Mouse (Mus musculus): ENCODE data around the gene Lrrc17. TPM values are rescaled to one million over a fixed set of nuclear protein-coding genes. Genes with fewer than 3 reads are reported as not detected.

Gene Lrrc17
- polyA plus RNA-seq, 1 experiment from 2014 or later, result 17.9 TPM

DNA sequence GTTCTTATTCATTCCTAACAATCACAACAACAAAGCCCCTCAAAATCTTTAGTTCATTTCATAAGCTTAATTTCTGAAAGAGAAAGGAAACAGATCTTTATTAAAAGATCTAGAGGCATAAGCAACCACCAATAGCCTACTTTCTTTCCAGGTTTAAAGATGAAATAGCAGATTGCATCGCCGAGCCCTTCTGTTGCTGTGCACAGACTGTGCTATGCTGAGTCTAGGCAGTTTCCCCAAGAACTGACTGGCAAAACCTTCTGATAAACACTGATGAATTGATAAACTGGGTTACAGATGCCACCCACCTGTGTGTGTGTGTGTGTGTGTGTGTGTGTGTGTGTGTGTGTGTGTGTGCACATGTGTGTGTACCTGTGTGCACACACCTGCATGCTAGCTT, 42.4 kb upstream of the Lrrc17 start:
- Histone ChIP-seq H3K4me3 (ENCODE audit: control insufficient read depth in 1 of 2, insufficient read depth in 1 of 2, low read depth in 1 of 2, low read length in 2 of 2) (no peak overlapping the region), H3K36me3 (ENCODE audit: control insufficient read depth, insufficient read depth, low read length) (no peaks in the 10 kb centered on the region), H3K9me3 (ENCODE audit: control insufficient read depth, low read length) (no peaks in the 10 kb centered on the region), H3K9ac (ENCODE audit: low read length) (no peak overlapping the region), H3K27me3 (ENCODE audit: control insufficient read depth, insufficient read depth, low read length) (no peaks in the 10 kb centered on the region), H3K4me2 (ENCODE audit: low read length) (no peak overlapping the region), H3K27ac (replicated peaks in 1 of 2; ENCODE audit: control insufficient read depth in 1 of 2, insufficient read depth in 1 of 2, low read depth in 2 of 2, low read length in 2 of 2) (no peak overlapping the region), H3K4me1 (ENCODE audit: control insufficient read depth in 2 of 2, insufficient read depth in 2 of 2, low read length in 2 of 2) (peaks cover 4 to 11% of the 10 kb centered on the region in 2 experiments)
- WGBS, result 94% methylated on average over 2 of the region's 2 CpGs
- ATAC-seq (ENCODE audit: insufficient number of reproducible peaks, insufficient read depth, low FRiP score, low read depth), result no peak

DNA sequence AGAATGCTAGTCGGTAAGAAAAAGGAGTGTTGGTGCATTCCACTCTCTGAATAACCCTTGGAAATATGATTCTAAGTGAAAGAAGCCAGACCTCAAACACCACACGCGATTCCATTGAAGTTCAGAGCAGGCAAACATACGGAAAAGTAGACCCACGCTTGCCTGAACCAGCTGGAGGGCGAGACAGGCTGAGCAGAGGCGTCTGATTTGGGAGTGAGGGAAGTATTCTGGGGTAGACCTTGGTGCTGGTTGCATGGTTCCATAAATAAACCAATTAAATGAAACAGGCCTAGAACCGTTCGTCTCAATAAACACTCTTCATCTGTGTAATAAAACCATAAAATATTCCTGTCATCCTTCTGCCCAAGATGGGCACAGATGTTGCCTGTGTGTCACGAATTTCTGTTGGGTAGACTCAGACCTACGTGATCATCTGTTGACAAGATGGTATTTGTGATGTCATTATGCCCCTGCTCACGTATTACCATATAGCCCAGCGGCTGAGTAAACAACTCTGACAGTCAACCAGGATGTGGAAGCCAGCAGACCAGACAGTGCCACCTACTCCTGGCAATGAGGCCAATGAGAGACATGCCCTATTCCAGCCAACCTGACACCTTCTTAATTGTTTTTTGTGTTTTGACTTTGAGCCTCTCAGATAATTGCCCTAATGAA, 40.3 kb upstream of the Lrrc17 start:
- WGBS, result 78% methylated on average over 13 of the region's 13 CpGs
- Histone ChIP-seq H3K27me3 (ENCODE audit: control insufficient read depth, insufficient read depth, low read length) (no peaks in the 10 kb centered on the region), H3K9me3 (ENCODE audit: control insufficient read depth, low read length) (no peaks in the 10 kb centered on the region), H3K9ac (ENCODE audit: low read length) (no peak overlapping the region), H3K27ac (replicated peaks in 1 of 2; ENCODE audit: control insufficient read depth in 1 of 2, insufficient read depth in 1 of 2, low read depth in 2 of 2, low read length in 2 of 2) (no peak overlapping the region), H3K4me3 (ENCODE audit: control insufficient read depth in 1 of 2, insufficient read depth in 1 of 2, low read depth in 1 of 2, low read length in 2 of 2) (no peak overlapping the region), H3K4me1 (ENCODE audit: control insufficient read depth in 2 of 2, insufficient read depth in 2 of 2, low read length in 2 of 2) (no peaks in the 10 kb centered on the region), H3K36me3 (ENCODE audit: control insufficient read depth, insufficient read depth, low read length) (no peaks in the 10 kb centered on the region), H3K4me2 (ENCODE audit: low read length) (no peak overlapping the region)
- ATAC-seq (ENCODE audit: insufficient number of reproducible peaks, insufficient read depth, low FRiP score, low read depth), result no peak

DNA sequence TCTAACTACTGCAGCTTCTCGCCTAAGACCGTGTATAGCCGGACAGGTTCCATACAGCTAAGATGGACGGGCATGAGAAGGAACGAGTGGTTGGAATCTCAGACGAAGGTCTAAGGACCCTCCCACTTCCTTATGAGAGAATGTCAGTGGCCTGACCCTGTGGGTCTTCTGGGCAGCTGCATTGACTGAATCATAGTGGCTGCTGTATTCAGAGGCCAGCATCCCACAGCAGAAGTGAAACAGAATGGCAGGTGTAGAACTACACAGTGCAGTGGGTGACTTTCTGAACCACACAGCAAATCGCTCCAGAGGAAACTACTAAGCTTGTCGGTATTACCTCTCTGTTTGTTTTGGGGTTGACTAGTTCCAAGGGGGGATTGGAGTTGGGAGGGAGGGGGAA, 38.2 kb upstream of the Lrrc17 start:
- H3K9ac ChIP-seq (ENCODE audit: low read length), result no peak overlapping the region
- no peak overlapping the region for H3K27ac ChIP-seq (replicated peaks in 1 of 2; ENCODE audit: control insufficient read depth in 1 of 2, insufficient read depth in 1 of 2, low read depth in 2 of 2, low read length in 2 of 2)
- H3K36me3 ChIP-seq (ENCODE audit: control insufficient read depth, insufficient read depth, low read length), result no peaks in the 10 kb centered on the region
- no peak overlapping the region for H3K4me3 ChIP-seq (ENCODE audit: control insufficient read depth in 1 of 2, insufficient read depth in 1 of 2, low read depth in 1 of 2, low read length in 2 of 2)
- H3K27me3 ChIP-seq (ENCODE audit: control insufficient read depth, insufficient read depth, low read length), result no peaks in the 10 kb centered on the region
- H3K9me3 ChIP-seq (ENCODE audit: control insufficient read depth, low read length), result no peaks in the 10 kb centered on the region
- no peak for ATAC-seq (ENCODE audit: insufficient number of reproducible peaks, insufficient read depth, low FRiP score, low read depth)
- 79% methylated on average over 8 of the region's 8 CpGs for WGBS
- H3K4me1 ChIP-seq (ENCODE audit: control insufficient read depth in 2 of 2, insufficient read depth in 2 of 2, low read length in 2 of 2), result no peaks in the 10 kb centered on the region
- H3K4me2 ChIP-seq (ENCODE audit: low read length), result no peak overlapping the region

DNA sequence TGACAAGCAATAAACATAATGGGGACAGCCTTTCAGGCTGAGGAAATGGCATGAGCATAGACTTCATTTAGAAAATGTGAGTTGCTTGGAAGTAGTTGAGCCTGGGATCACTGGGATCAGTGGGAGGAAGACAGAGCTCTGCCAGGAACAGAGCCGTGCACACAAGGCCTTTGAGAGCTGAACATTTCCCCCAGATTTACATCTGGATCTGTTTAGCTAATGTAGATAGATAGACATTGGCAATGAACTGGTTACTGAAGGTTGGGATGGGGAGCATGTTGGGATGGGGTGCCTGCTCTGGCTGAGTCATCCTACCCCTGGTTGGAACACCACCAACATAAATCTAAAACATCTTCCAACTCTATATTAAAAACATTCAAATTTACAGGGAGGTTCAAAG, 36.5 kb upstream of the Lrrc17 start:
- no peak overlapping the region for H3K27ac ChIP-seq (replicated peaks in 1 of 2; ENCODE audit: control insufficient read depth in 1 of 2, insufficient read depth in 1 of 2, low read depth in 2 of 2, low read length in 2 of 2)
- H3K9me3 ChIP-seq (ENCODE audit: control insufficient read depth, low read length), result no peaks in the 10 kb centered on the region
- ATAC-seq (ENCODE audit: insufficient number of reproducible peaks, insufficient read depth, low FRiP score, low read depth), result no peak
- no peak overlapping the region for H3K4me3 ChIP-seq (ENCODE audit: control insufficient read depth in 1 of 2, insufficient read depth in 1 of 2, low read depth in 1 of 2, low read length in 2 of 2)
- no peaks in the 10 kb centered on the region for H3K36me3 ChIP-seq (ENCODE audit: control insufficient read depth, insufficient read depth, low read length)
- no peak overlapping the region for H3K4me2 ChIP-seq (ENCODE audit: low read length)
- H3K27me3 ChIP-seq (ENCODE audit: control insufficient read depth, insufficient read depth, low read length), result no peaks in the 10 kb centered on the region
- no peak overlapping the region for H3K9ac ChIP-seq (ENCODE audit: low read length)
- H3K4me1 ChIP-seq (ENCODE audit: control insufficient read depth in 2 of 2, insufficient read depth in 2 of 2, low read length in 2 of 2), result no peaks in the 10 kb centered on the region
- WGBS, result 62% methylated on average over 1 of the region's 1 CpGs

DNA sequence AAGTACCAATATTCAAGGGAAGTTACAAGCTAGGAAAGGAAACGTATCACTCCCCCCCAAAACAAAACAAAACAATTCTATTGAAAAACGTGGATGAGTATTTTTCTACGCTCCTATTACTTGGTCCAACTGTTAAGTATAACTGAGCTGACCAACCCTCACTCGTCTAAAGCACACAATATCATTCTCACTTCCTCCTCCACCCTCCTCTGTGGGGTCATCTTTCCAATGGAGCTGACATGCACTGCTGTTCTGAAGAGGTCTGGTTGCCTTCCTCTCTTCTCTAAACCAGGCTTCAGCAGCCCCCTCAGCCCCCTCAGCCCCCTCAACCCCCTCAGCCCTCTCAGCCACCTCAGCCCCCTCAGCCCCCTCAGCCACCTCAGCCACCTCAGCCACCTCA, 33.6 kb upstream of the Lrrc17 start:
- no peak for ATAC-seq (ENCODE audit: insufficient number of reproducible peaks, insufficient read depth, low FRiP score, low read depth)
- H3K9me3 ChIP-seq (ENCODE audit: control insufficient read depth, low read length), result no peaks in the 10 kb centered on the region
- H3K4me1 ChIP-seq (ENCODE audit: control insufficient read depth in 2 of 2, insufficient read depth in 2 of 2, low read length in 2 of 2), result peaks cover 11% of the 10 kb centered on the region in 2 experiments
- H3K27ac ChIP-seq (replicated peaks in 1 of 2; ENCODE audit: control insufficient read depth in 1 of 2, insufficient read depth in 1 of 2, low read depth in 2 of 2, low read length in 2 of 2), result no peak overlapping the region
- H3K27me3 ChIP-seq (ENCODE audit: control insufficient read depth, insufficient read depth, low read length), result no peaks in the 10 kb centered on the region
- H3K9ac ChIP-seq (ENCODE audit: low read length), result no peak overlapping the region
- H3K4me3 ChIP-seq (ENCODE audit: control insufficient read depth in 1 of 2, insufficient read depth in 1 of 2, low read depth in 1 of 2, low read length in 2 of 2), result no peak overlapping the region
- no peaks in the 10 kb centered on the region for H3K36me3 ChIP-seq (ENCODE audit: control insufficient read depth, insufficient read depth, low read length)
- WGBS, result 67% methylated on average over 4 of the region's 4 CpGs
- H3K4me2 ChIP-seq (ENCODE audit: low read length), result no peak overlapping the region

DNA sequence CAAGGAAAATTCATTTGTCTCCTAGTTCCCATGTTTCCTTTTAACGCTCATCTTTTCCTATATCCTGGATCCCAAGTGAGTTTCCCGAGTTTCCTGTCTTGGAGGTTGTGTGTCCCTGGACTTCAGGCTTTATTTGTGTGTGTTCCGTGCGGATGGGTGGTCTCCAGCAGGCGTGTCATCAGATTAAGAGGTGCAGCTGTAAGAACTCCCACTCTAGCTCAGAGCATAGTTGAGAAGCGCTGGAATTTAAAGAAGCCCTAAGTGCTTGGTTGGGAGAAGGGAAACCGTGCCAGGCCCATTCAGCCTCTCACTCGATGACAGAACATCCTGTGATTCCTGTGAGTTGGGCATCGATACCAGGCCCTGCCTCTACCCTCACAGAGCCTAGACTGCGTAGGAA, 30.0 kb upstream of the Lrrc17 start:
- Histone ChIP-seq H3K27ac (replicated peaks in 1 of 2; ENCODE audit: control insufficient read depth in 1 of 2, insufficient read depth in 1 of 2, low read depth in 2 of 2, low read length in 2 of 2) (peak overlapping the region; percentile 39 to 41; a peak in 1 of 4 replicates), H3K27me3 (ENCODE audit: control insufficient read depth, insufficient read depth, low read length) (no peaks in the 10 kb centered on the region), H3K9ac (ENCODE audit: low read length) (no peak overlapping the region), H3K4me2 (ENCODE audit: low read length) (no peak overlapping the region), H3K4me3 (ENCODE audit: control insufficient read depth in 1 of 2, insufficient read depth in 1 of 2, low read depth in 1 of 2, low read length in 2 of 2) (no peak overlapping the region), H3K36me3 (ENCODE audit: control insufficient read depth, insufficient read depth, low read length) (no peaks in the 10 kb centered on the region), H3K9me3 (ENCODE audit: control insufficient read depth, low read length) (no peaks in the 10 kb centered on the region), H3K4me1 (ENCODE audit: control insufficient read depth in 2 of 2, insufficient read depth in 2 of 2, low read length in 2 of 2) (peaks cover 11% of the 10 kb centered on the region in 2 experiments)
- no peak for ATAC-seq (ENCODE audit: insufficient number of reproducible peaks, insufficient read depth, low FRiP score, low read depth)
- 21% methylated on average over 10 of the region's 10 CpGs for WGBS

DNA sequence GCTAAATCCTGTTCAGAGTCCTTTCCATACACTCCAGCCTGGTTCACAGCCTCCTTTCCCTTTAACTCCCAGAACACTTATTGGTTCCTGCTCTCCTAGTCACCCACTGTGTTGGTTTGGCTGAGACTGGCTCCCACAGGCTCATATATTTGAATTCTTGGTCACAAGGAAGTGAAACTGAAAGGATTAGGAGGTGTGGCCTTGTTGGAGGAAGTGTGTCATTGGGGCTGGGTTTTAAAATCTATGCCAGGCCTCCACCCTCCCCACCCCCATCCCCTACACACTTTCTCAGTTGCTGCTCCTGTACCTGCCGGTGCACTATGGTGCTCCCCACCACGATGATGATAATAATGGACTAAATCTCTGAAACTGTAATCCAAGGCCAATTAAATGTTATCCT, 25.8 kb upstream of the Lrrc17 start:
- WGBS, result 93% methylated on average over 2 of the region's 2 CpGs

DNA sequence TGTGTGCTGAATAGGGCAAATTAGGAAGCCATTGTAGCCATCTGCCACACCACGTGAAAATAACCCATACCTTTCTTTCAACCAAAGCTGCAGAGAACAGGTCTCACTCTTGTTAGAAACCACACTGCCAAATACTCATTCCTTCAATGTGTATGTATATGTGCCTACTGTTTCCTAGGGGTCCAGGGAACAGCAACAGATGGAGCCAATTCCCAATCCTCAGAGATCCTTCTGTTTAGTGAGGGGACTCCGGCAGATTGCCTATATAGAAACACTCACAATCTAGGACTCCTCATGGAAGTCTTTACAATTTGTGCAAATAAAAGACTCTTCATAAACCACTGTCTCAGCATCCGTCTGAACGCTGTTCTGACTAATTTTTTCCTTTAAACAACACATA, 25.2 kb upstream of the Lrrc17 start:
- 86% methylated on average over 4 of the region's 4 CpGs for WGBS
- H3K4me2 ChIP-seq (ENCODE audit: low read length), result no peak overlapping the region
- no peak for ATAC-seq (ENCODE audit: insufficient number of reproducible peaks, insufficient read depth, low FRiP score, low read depth)

More for the DNA sequence above, 25.8 kb upstream of the Lrrc17 start:
- no peak overlapping the region for H3K27ac ChIP-seq (replicated peaks in 1 of 2; ENCODE audit: control insufficient read depth in 1 of 2, insufficient read depth in 1 of 2, low read depth in 2 of 2, low read length in 2 of 2)
- H3K4me2 ChIP-seq (ENCODE audit: low read length), result no peak overlapping the region
- no peaks in the 10 kb centered on the region for H3K36me3 ChIP-seq (ENCODE audit: control insufficient read depth, insufficient read depth, low read length)
- peaks cover 10 to 13% of the 10 kb centered on the region in 2 experiments for H3K4me1 ChIP-seq (ENCODE audit: control insufficient read depth in 2 of 2, insufficient read depth in 2 of 2, low read length in 2 of 2)
- H3K4me3 ChIP-seq (ENCODE audit: control insufficient read depth in 1 of 2, insufficient read depth in 1 of 2, low read depth in 1 of 2, low read length in 2 of 2), result no peak overlapping the region
- no peak overlapping the region for H3K9ac ChIP-seq (ENCODE audit: low read length)
- no peaks in the 10 kb centered on the region for H3K27me3 ChIP-seq (ENCODE audit: control insufficient read depth, insufficient read depth, low read length)
- ATAC-seq (ENCODE audit: insufficient number of reproducible peaks, insufficient read depth, low FRiP score, low read depth), result no peak
- H3K9me3 ChIP-seq (ENCODE audit: control insufficient read depth, low read length), result no peaks in the 10 kb centered on the region

More for the DNA sequence above, 25.2 kb upstream of the Lrrc17 start:
- no peak overlapping the region for H3K4me3 ChIP-seq (ENCODE audit: control insufficient read depth in 1 of 2, insufficient read depth in 1 of 2, low read depth in 1 of 2, low read length in 2 of 2)
- no peak overlapping the region for H3K9ac ChIP-seq (ENCODE audit: low read length)
- no peak overlapping the region for H3K27ac ChIP-seq (replicated peaks in 1 of 2; ENCODE audit: control insufficient read depth in 1 of 2, insufficient read depth in 1 of 2, low read depth in 2 of 2, low read length in 2 of 2)
- H3K36me3 ChIP-seq (ENCODE audit: control insufficient read depth, insufficient read depth, low read length), result no peaks in the 10 kb centered on the region
- H3K4me1 ChIP-seq (ENCODE audit: control insufficient read depth in 2 of 2, insufficient read depth in 2 of 2, low read length in 2 of 2), result peaks cover 4 to 8% of the 10 kb centered on the region in 2 experiments
- H3K27me3 ChIP-seq (ENCODE audit: control insufficient read depth, insufficient read depth, low read length), result no peaks in the 10 kb centered on the region
- no peaks in the 10 kb centered on the region for H3K9me3 ChIP-seq (ENCODE audit: control insufficient read depth, low read length)

Measured in heart, embryonic 14.5 days (tissue).